Mouse (Mus musculus): ENCODE data around the gene Actr2.
"Not testable (repeated sequence)": the region's sequence is repeated elsewhere in the genome, so short reads cannot be mapped to it uniquely, and the experiment has no call there.

The Actr2 gene

GRCm38 (mm10) chr11:20116030-20116551 lies 3.4 kb upstream of the Actr2 start:
- DNase-seq (ENCODE audit: low spot score in 2 of 2), result no peak

- DNase-seq (ENCODE audit: low spot score in 2 of 2), result peak; percentile 84 to 87
Measured at GRCm38 (mm10) chr11:20112006-20112740, 540 bp downstream of the Actr2 start.

GRCm38 (mm10) chr11:20108151-20108550 lies 4.6 kb downstream of the Actr2 start:
- no peak for DNase-seq (ENCODE audit: low spot score in 2 of 2)

GRCm38 (mm10) chr11:20107683-20108082 lies 5.0 kb downstream of the Actr2 start:
- DNase-seq (ENCODE audit: low spot score in 2 of 2), result no peak

GRCm38 (mm10) chr11:20106946-20107345 lies 5.8 kb downstream of the Actr2 start:
- no peak for DNase-seq (ENCODE audit: low spot score in 2 of 2)

- DNase-seq (ENCODE audit: low spot score in 2 of 2), result no peak
Measured at GRCm38 (mm10) chr11:20103949-20104348, 8.8 kb downstream of the Actr2 start.

- DNase-seq (ENCODE audit: low spot score in 2 of 2), result no peak
Measured at GRCm38 (mm10) chr11:20086306-20086705, 26.4 kb downstream of the Actr2 start.

- DNase-seq (ENCODE audit: low spot score in 2 of 2), result no peak
Measured at GRCm38 (mm10) chr11:20085635-20086034, 27.1 kb downstream of the Actr2 start.

- DNase-seq (ENCODE audit: low spot score in 2 of 2), result no peak
Measured at GRCm38 (mm10) chr11:20075415-20075814, 37.3 kb downstream of the Actr2 start.

- DNase-seq (ENCODE audit: low spot score in 2 of 2), result no peak
Measured at GRCm38 (mm10) chr11:20072826-20073225, 39.9 kb downstream of the Actr2 start.

GRCm38 (mm10) chr11:20072174-20072573 lies 40.5 kb downstream of the Actr2 start:
- peak; percentile 50 to 55 for DNase-seq (ENCODE audit: low spot score in 2 of 2)

- DNase-seq (ENCODE audit: low spot score in 2 of 2), result no peak
Measured at GRCm38 (mm10) chr11:20068346-20069004, 44.2 kb downstream of the Actr2 start.

GRCm38 (mm10) chr11:20067521-20067920 lies 45.2 kb downstream of the Actr2 start:
- no peak for DNase-seq (ENCODE audit: low spot score in 2 of 2)

- DNase-seq (ENCODE audit: low spot score in 2 of 2), result no peak
Measured at GRCm38 (mm10) chr11:20066106-20066505, 46.6 kb downstream of the Actr2 start.

- DNase-seq (ENCODE audit: low spot score in 2 of 2), result no peak
Measured at GRCm38 (mm10) chr11:20064926-20065325, 47.8 kb downstream of the Actr2 start.

GRCm38 (mm10) chr11:20064086-20064485 lies 48.6 kb downstream of the Actr2 start:
- DNase-seq (ENCODE audit: low spot score in 2 of 2), result not testable (repeated sequence)

- not testable (repeated sequence) for DNase-seq (ENCODE audit: low spot score in 2 of 2)
Measured at GRCm38 (mm10) chr11:20062801-20063200, 49.9 kb downstream of the Actr2 start.

GRCm38 (mm10) chr11:20059736-20060135 lies 53.0 kb downstream of the Actr2 start:
- no peak for DNase-seq (ENCODE audit: low spot score in 2 of 2)

GRCm38 (mm10) chr11:20057429-20057828 lies 55.3 kb downstream of the Actr2 start:
- DNase-seq (ENCODE audit: low spot score in 2 of 2), result no peak

- DNase-seq (ENCODE audit: low spot score in 2 of 2), result no peak
Measured at GRCm38 (mm10) chr11:20056168-20056567, 56.5 kb downstream of the Actr2 start.

GRCm38 (mm10) chr11:20054617-20055016 lies 58.1 kb downstream of the Actr2 start:
- DNase-seq (ENCODE audit: low spot score in 2 of 2), result no peak

- DNase-seq (ENCODE audit: low spot score in 2 of 2), result no peak
Measured at GRCm38 (mm10) chr11:20053951-20054350, 58.8 kb downstream of the Actr2 start.

All from right cerebral cortex, postnatal 10 days (tissue).